Comparison of ENCODE assay signal across 7 mouse cellular contexts in genomic region chr19:41763870-41764660, GRCm38 (mm10). TPM values are rescaled to one million over a fixed set of nuclear protein-coding genes. Genes with fewer than 3 reads are reported as not detected.
DNase-seq lines count a peak whose midpoint lies in the region; ATAC-seq and TF ChIP-seq lines count a peak whose summit lies in the region.

No protein-coding gene starts in this region.

- no peaks in the 10 kb centered on the region for H3K36me3 ChIP-seq in kidney, adult 2 months (ENCODE audit: control insufficient read depth, insufficient read depth, low read length)
- peaks cover 28% of the 10 kb centered on the region for H3K36me3 ChIP-seq in limb, embryonic 10.5 days
- no peaks in the 10 kb centered on the region for H3K36me3 ChIP-seq in midbrain, embryonic 15.5 days (replicated peaks)
- H3K36me3 ChIP-seq in spleen, adult 2 months (ENCODE audit: control insufficient read depth, insufficient read depth, low read length): no peaks in the 10 kb centered on the region

- H3K9me3 ChIP-seq in limb, embryonic 10.5 days (replicated peaks): no peaks in the 10 kb centered on the region
- H3K9me3 ChIP-seq in midbrain, embryonic 15.5 days: no peaks in the 10 kb centered on the region

- WGBS in kidney, adult 2 months: 27% methylated on average over 12 of the region's 12 CpGs
- 31% methylated on average over 12 of the region's 12 CpGs for WGBS in limb, embryonic 10.5 days
- 35% methylated on average over 12 of the region's 12 CpGs for WGBS in midbrain, embryonic 15.5 days
- WGBS in spleen, adult 2 months: 34% methylated on average over 12 of the region's 12 CpGs

- H3K4me1 ChIP-seq in cortical plate, adult 2 months (ENCODE audit: control insufficient read depth, insufficient read depth, low read length): no peaks in the 10 kb centered on the region
- H3K4me1 ChIP-seq in kidney, adult 2 months (ENCODE audit: control insufficient read depth, insufficient read depth, low read length): no peaks in the 10 kb centered on the region
- H3K4me1 ChIP-seq in limb, embryonic 10.5 days: peaks cover 15% of the 10 kb centered on the region
- H3K4me1 ChIP-seq in midbrain, embryonic 15.5 days: peaks cover 8% of the 10 kb centered on the region; the same call in 1 of the 2 replicates
- no peaks in the 10 kb centered on the region for H3K4me1 ChIP-seq in spleen, adult 2 months (ENCODE audit: control insufficient read depth, insufficient read depth, insufficient read length)

- peak; percentile 99 for TF ChIP-seq CTCF in cortical plate, adult 2 months (IDR thresholded peaks at IDR 0.05; ENCODE audit: extremely low read depth, insufficient read depth, low read length)
- TF ChIP-seq CTCF in kidney, adult 2 months (conservative IDR thresholded peaks at IDR 0.05; ENCODE audit: insufficient read depth, insufficient read length, low read depth, low read length): peak; percentile 91
- TF ChIP-seq CTCF in spleen, adult 2 months (IDR thresholded peaks at IDR 0.05; ENCODE audit: extremely low read depth, insufficient read depth, insufficient read length, insufficient replicate concordance): peak; percentile 78; the same call in 1 of the 2 replicates

- no peak for TF ChIP-seq POLR2A in cortical plate, adult 2 months (IDR thresholded peaks at IDR 0.05; ENCODE audit: extremely low read depth, insufficient read depth, low read length)
- TF ChIP-seq POLR2A in kidney, adult 2 months (IDR thresholded peaks at IDR 0.05; ENCODE audit: low read depth, low read length): no peak
- TF ChIP-seq POLR2A in spleen, adult 2 months (IDR thresholded peaks at IDR 0.05; ENCODE audit: low read depth, low read length): no peak

- no peak overlapping the region for H3K27ac ChIP-seq in cortical plate, adult 2 months (ENCODE audit: insufficient read depth, low read length)
- no peak overlapping the region for H3K27ac ChIP-seq in kidney, adult 2 months (ENCODE audit: insufficient read depth, low read depth, low read length)
- H3K27ac ChIP-seq in limb, embryonic 10.5 days: no peak overlapping the region
- no peak overlapping the region for H3K27ac ChIP-seq in midbrain, embryonic 15.5 days
- no peak overlapping the region for H3K27ac ChIP-seq in spleen, adult 2 months (ENCODE audit: insufficient read depth, low read length)

- H3K4me2 ChIP-seq in midbrain, embryonic 15.5 days: no peak overlapping the region

- no peak overlapping the region for H3K9ac ChIP-seq in midbrain, embryonic 15.5 days

- peak; percentile 69 for ATAC-seq in midbrain, embryonic 15.5 days (replicated peaks)

- no peak overlapping the region for H3K4me3 ChIP-seq in cortical plate, adult 2 months (ENCODE audit: insufficient read depth, low read length)
- H3K4me3 ChIP-seq in kidney, adult 2 months (ENCODE audit: insufficient read depth, low read depth, low read length): no peak overlapping the region
- no peak overlapping the region for H3K4me3 ChIP-seq in limb, embryonic 10.5 days
- H3K4me3 ChIP-seq in midbrain, embryonic 15.5 days: no peak overlapping the region
- no peak overlapping the region for H3K4me3 ChIP-seq in spleen, adult 2 months (ENCODE audit: extremely low read depth, insufficient read depth, insufficient read length)

- peak; percentile 89 to 90 for DNase-seq in adrenal gland, adult 18-20 months (ENCODE audit: low spot score in 2 of 2)
- peak; percentile 52 for DNase-seq in gastrocnemius, postnatal 25 days
- peak; percentile 85 for DNase-seq in kidney, adult 2 months
- peak; percentile 91 for DNase-seq in limb, embryonic 10.5 days (ENCODE audit: low spot score)
- peak; percentile 65 to 82 for DNase-seq in spleen, adult 2 months (ENCODE audit: low read depth in 1 of 2, low spot score in 2 of 2)

- H3K27me3 ChIP-seq in kidney, adult 2 months (replicated peaks; ENCODE audit: control insufficient read depth, insufficient read depth, low read length): no peaks in the 10 kb centered on the region
- no peaks in the 10 kb centered on the region for H3K27me3 ChIP-seq in limb, embryonic 10.5 days (ENCODE audit: low read depth, poor library complexity, severe bottlenecking)
- H3K27me3 ChIP-seq in midbrain, embryonic 15.5 days (replicated peaks): no peaks in the 10 kb centered on the region
- H3K27me3 ChIP-seq in spleen, adult 2 months (ENCODE audit: control insufficient read depth, insufficient read depth, low read length): no peaks in the 10 kb centered on the region

RNA-seq across cellular contexts. Expression of gene Slit1, which starts 20.6 kb away (rescaled TPM):
- total RNA-seq in adrenal gland, adult 18-20 months (2021): 1 to 10 TPM; 3.5 to 8.0 TPM
- 20.3 and 29.9 TPM in 2 replicates for polyA plus RNA-seq in cortical plate, adult 2 months (2012; rRNA removed)
- total RNA-seq in gastrocnemius, postnatal 25 days (2021): under 1 TPM; 0.59 to 0.79 TPM
- polyA plus RNA-seq in kidney, adult 2 months (2012; rRNA removed): 0.05 and 0.17 TPM in 2 replicates
- 0.97 and 1.1 TPM in 2 replicates for polyA plus RNA-seq in limb, embryonic 10.5 days (2016; fragmentation: Nextera tagmentation; extraction: Ambion mirVana)
- 23.9 and 26.7 TPM in 2 replicates for polyA plus RNA-seq in midbrain, embryonic 15.5 days (2015; fragmentation: Nextera tagmentation; extraction: Ambion mirVana)
- polyA plus RNA-seq in spleen, adult 2 months (2012; rRNA removed): 0.66 and 0.78 TPM in 2 replicates

RNA-seq across cellular contexts. Expression of gene Arhgap19, which starts 37.8 kb away (rescaled TPM):
- 1 to 10 TPM; 4.2 to 4.8 TPM for total RNA-seq in adrenal gland, adult 18-20 months (2021)
- polyA plus RNA-seq in cortical plate, adult 2 months (2012; rRNA removed): 2.7 and 3.0 TPM in 2 replicates
- 1 to 10 TPM; 6.1 to 8.1 TPM for total RNA-seq in gastrocnemius, postnatal 25 days (2021)
- 1.0 and 1.3 TPM in 2 replicates for polyA plus RNA-seq in kidney, adult 2 months (2012; rRNA removed)
- 45.7 and 47.1 TPM in 2 replicates for polyA plus RNA-seq in limb, embryonic 10.5 days (2016; fragmentation: Nextera tagmentation; extraction: Ambion mirVana)
- polyA plus RNA-seq in midbrain, embryonic 15.5 days (2015; fragmentation: Nextera tagmentation; extraction: Ambion mirVana): 5.2 and 6.2 TPM in 2 replicates
- 4.8 and 8.5 TPM in 2 replicates for polyA plus RNA-seq in spleen, adult 2 months (2012; rRNA removed)
